Mouse (Mus musculus) erythroblast, embryonic 14.5 days (primary cell): ENCODE results near the gene A030014E15Rik.

ENCODE experiments used
- GATA1 ChIP-seq: IDR thresholded peaks from 2 replicates; pipeline ENCODE4 v1.6.1; 2012; ENCODE audit warnings: low read length, inconsistent platforms, mixed read lengths
- TAL1 ChIP-seq: IDR thresholded peaks from 3 replicates; pipeline ENCODE4 v1.6.1; 2012; ENCODE audit warnings: low read length, inconsistent platforms, mixed read lengths

- TF ChIP-seq TAL1 = no peak
- no peak for TF ChIP-seq GATA1
Measured at GRCm38 (mm10) chr1:82959870-82960385, 35.2 kb downstream of the A030014E15Rik start, which contains the start of gene Gm47955.
